Mouse (Mus musculus): ENCODE measurements around the gene Edem1. TPM values are rescaled to one million over a fixed set of nuclear protein-coding genes. Genes with fewer than 3 reads are reported as not detected.

Gene Edem1
- polyA plus RNA-seq, 1 experiment from 2014 or later = 26.4 TPM

DNA sequence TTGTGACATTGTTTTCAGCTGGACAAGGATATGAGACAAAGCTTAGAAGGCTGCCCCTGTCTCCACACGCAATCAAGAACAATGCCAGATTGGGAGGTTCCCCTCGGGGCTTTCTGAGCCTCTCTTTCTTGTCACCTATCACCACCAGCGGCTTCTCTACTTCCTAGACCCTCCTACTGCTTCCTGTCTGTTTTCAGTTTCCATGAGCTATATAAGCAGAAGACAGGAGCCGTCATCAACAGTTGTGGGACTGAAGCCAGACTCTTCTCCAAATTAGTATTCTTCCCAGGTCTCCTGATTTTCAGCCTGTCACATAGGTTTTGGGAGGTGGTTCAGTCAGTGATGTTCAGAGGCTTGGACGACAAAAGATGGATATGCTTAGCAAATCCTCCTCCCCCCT is 47.6 kb downstream of the Edem1 start:
- Histone ChIP-seq H3K36me3 (ENCODE audit: control insufficient read depth, insufficient read depth, low read length) (no peaks in the 10 kb centered on the region), H3K4me3 (ENCODE audit: low read length) (no peak overlapping the region), H3K4me1 (ENCODE audit: control insufficient read depth, insufficient read depth, low read length) (no peaks in the 10 kb centered on the region), H3K27me3 (ENCODE audit: control insufficient read depth, insufficient read depth, low read length) (no peaks in the 10 kb centered on the region), H3K9me3 (ENCODE audit: control insufficient read depth, low read length) (0 out of 2 replicates have a peak, but pooled peaks cover 5% of the 10 kb centered on the region), H3K4me2 (replicated peaks; ENCODE audit: low read depth, low read length) (no peak overlapping the region), H3K27ac (ENCODE audit: low read depth, low read length) (no peak overlapping the region), H3K9ac (ENCODE audit: low read depth, low read length) (no peak overlapping the region)
- 46% methylated on average over 5 of the region's 5 CpGs for WGBS
- ATAC-seq (ENCODE audit: low FRiP score, low TSS enrichment) = no peak

DNA sequence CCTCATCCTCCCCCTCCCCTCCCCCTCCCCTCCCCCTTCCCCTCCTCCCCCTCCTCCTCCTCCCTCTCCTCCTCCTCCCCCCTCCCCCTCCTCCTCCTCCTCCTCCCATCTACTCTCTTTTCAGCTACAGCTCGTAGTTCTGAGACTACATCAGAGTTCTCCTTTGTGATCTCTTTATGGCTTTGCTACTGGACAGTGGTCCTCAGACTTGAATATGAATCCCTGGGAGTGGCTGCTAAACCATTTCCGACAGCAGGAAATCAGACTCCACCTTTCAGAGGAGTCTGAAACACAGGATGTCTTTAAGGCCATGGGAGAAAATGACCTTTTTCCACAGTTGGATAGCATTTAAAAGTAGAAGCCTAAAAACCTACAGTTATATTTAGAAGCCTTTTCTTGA is 48.0 kb downstream of the Edem1 start:
- Histone ChIP-seq H3K9ac (ENCODE audit: low read depth, low read length) (no peak overlapping the region), H3K4me1 (ENCODE audit: control insufficient read depth, insufficient read depth, low read length) (no peaks in the 10 kb centered on the region), H3K27me3 (ENCODE audit: control insufficient read depth, insufficient read depth, low read length) (no peaks in the 10 kb centered on the region), H3K9me3 (ENCODE audit: control insufficient read depth, low read length) (0 out of 2 replicates have a peak, but pooled peaks cover 8% of the 10 kb centered on the region), H3K4me3 (ENCODE audit: low read length) (no peak overlapping the region), H3K27ac (ENCODE audit: low read depth, low read length) (no peak overlapping the region), H3K36me3 (ENCODE audit: control insufficient read depth, insufficient read depth, low read length) (no peaks in the 10 kb centered on the region), H3K4me2 (replicated peaks; ENCODE audit: low read depth, low read length) (no peak overlapping the region)
- WGBS = 9% methylated on average over 2 of the region's 2 CpGs
- no peak for ATAC-seq (ENCODE audit: low FRiP score, low TSS enrichment)

DNA sequence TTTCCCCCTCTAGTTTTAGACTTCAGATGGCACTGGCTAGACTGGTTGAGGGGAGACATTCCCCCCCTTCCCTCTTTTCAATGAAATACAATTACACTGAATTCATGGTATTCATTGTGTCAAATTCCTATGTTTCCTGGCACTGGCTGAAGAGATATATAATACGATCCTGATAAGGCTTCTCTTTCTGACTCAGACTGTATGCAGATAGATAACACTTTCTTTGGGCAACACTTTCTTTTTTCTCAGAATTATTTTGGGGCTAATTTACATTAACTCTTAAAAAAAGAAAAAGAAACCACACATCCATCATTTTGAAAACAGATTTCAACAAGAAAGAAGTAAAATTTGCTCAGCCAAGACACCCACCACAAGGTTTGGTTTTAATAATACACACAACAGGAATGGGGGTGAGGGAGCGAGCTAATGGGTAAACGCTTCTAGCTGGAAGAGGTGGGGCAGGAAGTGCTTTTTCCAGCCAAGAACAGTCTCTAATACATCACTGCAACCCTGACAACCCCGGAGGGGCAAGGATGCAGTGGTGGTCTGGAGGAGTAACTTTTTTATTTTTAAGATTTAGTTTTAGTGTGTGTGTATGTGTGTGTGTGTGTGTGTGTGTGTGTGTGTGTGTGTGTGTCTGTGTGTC is 52.0 kb downstream of the Edem1 start:
- H3K4me2 ChIP-seq (replicated peaks; ENCODE audit: low read depth, low read length) = no peak overlapping the region
- H3K9me3 ChIP-seq (ENCODE audit: control insufficient read depth, low read length) = 0 out of 2 replicates have a peak, but pooled peaks cover 10% of the 10 kb centered on the region
- H3K27me3 ChIP-seq (ENCODE audit: control insufficient read depth, insufficient read depth, low read length) = no peaks in the 10 kb centered on the region
- no peaks in the 10 kb centered on the region for H3K36me3 ChIP-seq (ENCODE audit: control insufficient read depth, insufficient read depth, low read length)
- no peak for ATAC-seq (ENCODE audit: low FRiP score, low TSS enrichment)
- no peak overlapping the region for H3K4me3 ChIP-seq (ENCODE audit: low read length)
- H3K27ac ChIP-seq (ENCODE audit: low read depth, low read length) = no peak overlapping the region
- no peaks in the 10 kb centered on the region for H3K4me1 ChIP-seq (ENCODE audit: control insufficient read depth, insufficient read depth, low read length)
- no peak overlapping the region for H3K9ac ChIP-seq (ENCODE audit: low read depth, low read length)
- 74% methylated on average over 4 of the region's 4 CpGs for WGBS

GRCm38 (mm10) chr6:108881074-108881473 is 52.6 kb downstream of the Edem1 start:
- 98% methylated on average over 4 of the region's 4 CpGs for WGBS

DNA sequence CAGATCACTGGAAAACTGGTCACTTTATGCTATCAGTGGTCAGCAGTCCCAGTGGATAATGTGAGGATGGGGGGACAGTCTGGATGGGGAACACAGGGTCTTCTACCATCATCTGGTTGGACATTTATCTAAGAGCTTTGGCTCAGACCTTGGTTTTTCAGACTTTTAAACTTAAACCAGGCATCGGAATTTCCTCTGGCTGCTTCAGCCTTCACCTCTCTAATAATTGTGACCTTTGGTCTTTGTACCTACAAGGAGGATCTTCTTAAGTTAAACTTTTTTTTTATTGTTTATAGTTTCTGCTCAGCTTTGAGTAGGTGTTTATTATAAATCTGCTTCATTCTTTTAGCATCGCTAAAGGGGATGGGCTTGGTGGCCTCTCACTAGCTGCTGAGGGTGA is 55.4 kb downstream of the Edem1 start:
- Histone ChIP-seq H3K9ac (ENCODE audit: low read depth, low read length) (no peak overlapping the region), H3K4me2 (replicated peaks; ENCODE audit: low read depth, low read length) (no peak overlapping the region), H3K36me3 (ENCODE audit: control insufficient read depth, insufficient read depth, low read length) (no peaks in the 10 kb centered on the region), H3K27me3 (ENCODE audit: control insufficient read depth, insufficient read depth, low read length) (no peaks in the 10 kb centered on the region), H3K4me1 (ENCODE audit: control insufficient read depth, insufficient read depth, low read length) (no peaks in the 10 kb centered on the region), H3K9me3 (ENCODE audit: control insufficient read depth, low read length) (0 out of 2 replicates have a peak, but pooled peaks cover 9% of the 10 kb centered on the region), H3K4me3 (ENCODE audit: low read length) (no peak overlapping the region), H3K27ac (ENCODE audit: low read depth, low read length) (no peak overlapping the region)
- 81% methylated on average over 2 of the region's 2 CpGs for WGBS
- ATAC-seq (ENCODE audit: low FRiP score, low TSS enrichment) = no peak

More at GRCm38 (mm10) chr6:108881074-108881473, 52.6 kb downstream of the Edem1 start:
- no peak overlapping the region for H3K4me2 ChIP-seq (replicated peaks; ENCODE audit: low read depth, low read length)
- H3K27ac ChIP-seq (ENCODE audit: low read depth, low read length) = no peak overlapping the region
- no peaks in the 10 kb centered on the region for H3K36me3 ChIP-seq (ENCODE audit: control insufficient read depth, insufficient read depth, low read length)
- ATAC-seq (ENCODE audit: low FRiP score, low TSS enrichment) = no peak
- H3K9me3 ChIP-seq (ENCODE audit: control insufficient read depth, low read length) = 0 out of 2 replicates have a peak, but pooled peaks cover 10% of the 10 kb centered on the region
- H3K27me3 ChIP-seq (ENCODE audit: control insufficient read depth, insufficient read depth, low read length) = no peaks in the 10 kb centered on the region
- H3K4me1 ChIP-seq (ENCODE audit: control insufficient read depth, insufficient read depth, low read length) = no peaks in the 10 kb centered on the region
- H3K9ac ChIP-seq (ENCODE audit: low read depth, low read length) = no peak overlapping the region
- no peak overlapping the region for H3K4me3 ChIP-seq (ENCODE audit: low read length)

GRCm38 (mm10) chr6:108884603-108885002 is 56.2 kb downstream of the Edem1 start:
- Histone ChIP-seq H3K9ac (ENCODE audit: low read depth, low read length) (no peak overlapping the region), H3K4me2 (replicated peaks; ENCODE audit: low read depth, low read length) (no peak overlapping the region), H3K27ac (ENCODE audit: low read depth, low read length) (no peak overlapping the region), H3K27me3 (ENCODE audit: control insufficient read depth, insufficient read depth, low read length) (no peaks in the 10 kb centered on the region), H3K9me3 (ENCODE audit: control insufficient read depth, low read length) (0 out of 2 replicates have a peak, but pooled peaks cover 5% of the 10 kb centered on the region), H3K4me1 (ENCODE audit: control insufficient read depth, insufficient read depth, low read length) (no peaks in the 10 kb centered on the region), H3K36me3 (ENCODE audit: control insufficient read depth, insufficient read depth, low read length) (no peaks in the 10 kb centered on the region), H3K4me3 (ENCODE audit: low read length) (no peak overlapping the region)
- no peak for ATAC-seq (ENCODE audit: low FRiP score, low TSS enrichment)
- WGBS = 44% methylated on average over 5 of the region's 5 CpGs

GRCm38 (mm10) chr6:108886346-108886745 is 57.9 kb downstream of the Edem1 start:
- 70% methylated on average over 4 of the region's 4 CpGs for WGBS

GRCm38 (mm10) chr6:108892589-108892988 is 64.1 kb downstream of the Edem1 start:
- Histone ChIP-seq H3K9me3 (ENCODE audit: control insufficient read depth, low read length) (no peaks in the 10 kb centered on the region), H3K36me3 (ENCODE audit: control insufficient read depth, insufficient read depth, low read length) (no peaks in the 10 kb centered on the region), H3K4me2 (replicated peaks; ENCODE audit: low read depth, low read length) (no peak overlapping the region), H3K27me3 (ENCODE audit: control insufficient read depth, insufficient read depth, low read length) (no peaks in the 10 kb centered on the region), H3K27ac (ENCODE audit: low read depth, low read length) (no peak overlapping the region), H3K4me1 (ENCODE audit: control insufficient read depth, insufficient read depth, low read length) (no peaks in the 10 kb centered on the region), H3K4me3 (ENCODE audit: low read length) (no peak overlapping the region), H3K9ac (ENCODE audit: low read depth, low read length) (no peak overlapping the region)
- no peak for ATAC-seq (ENCODE audit: low FRiP score, low TSS enrichment)
- 87% methylated on average over 5 of the region's 5 CpGs for WGBS

More at GRCm38 (mm10) chr6:108886346-108886745, 57.9 kb downstream of the Edem1 start:
- no peak for ATAC-seq (ENCODE audit: low FRiP score, low TSS enrichment)
- Histone ChIP-seq H3K27ac (ENCODE audit: low read depth, low read length) (no peak overlapping the region), H3K9ac (ENCODE audit: low read depth, low read length) (no peak overlapping the region), H3K4me2 (replicated peaks; ENCODE audit: low read depth, low read length) (no peak overlapping the region), H3K9me3 (ENCODE audit: control insufficient read depth, low read length) (0 out of 2 replicates have a peak, but pooled peaks cover 3% of the 10 kb centered on the region), H3K36me3 (ENCODE audit: control insufficient read depth, insufficient read depth, low read length) (no peaks in the 10 kb centered on the region), H3K4me3 (ENCODE audit: low read length) (no peak overlapping the region), H3K4me1 (ENCODE audit: control insufficient read depth, insufficient read depth, low read length) (no peaks in the 10 kb centered on the region), H3K27me3 (ENCODE audit: control insufficient read depth, insufficient read depth, low read length) (no peaks in the 10 kb centered on the region)

- Histone ChIP-seq H3K4me1 (ENCODE audit: control insufficient read depth, insufficient read depth, low read length) (no peaks in the 10 kb centered on the region), H3K27me3 (ENCODE audit: control insufficient read depth, insufficient read depth, low read length) (no peaks in the 10 kb centered on the region), H3K36me3 (ENCODE audit: control insufficient read depth, insufficient read depth, low read length) (no peaks in the 10 kb centered on the region), H3K9ac (ENCODE audit: low read depth, low read length) (no peak overlapping the region), H3K4me2 (replicated peaks; ENCODE audit: low read depth, low read length) (no peak overlapping the region), H3K27ac (ENCODE audit: low read depth, low read length) (no peak overlapping the region), H3K9me3 (ENCODE audit: control insufficient read depth, low read length) (no peaks in the 10 kb centered on the region), H3K4me3 (ENCODE audit: low read length) (no peak overlapping the region)
- 81% methylated on average over 2 of the region's 2 CpGs for WGBS
- no peak for ATAC-seq (ENCODE audit: low FRiP score, low TSS enrichment)
Observed at GRCm38 (mm10) chr6:108895129-108895528, 66.7 kb downstream of the Edem1 start.

Measured in kidney, embryonic 14.5 days (tissue).